Mouse (Mus musculus): ENCODE data around the gene Hltf.
"Not testable (repeated sequence)": the region's sequence is repeated elsewhere in the genome, so short reads cannot be mapped to it uniquely, and the experiment has no call there.

Hltf gene

DNA sequence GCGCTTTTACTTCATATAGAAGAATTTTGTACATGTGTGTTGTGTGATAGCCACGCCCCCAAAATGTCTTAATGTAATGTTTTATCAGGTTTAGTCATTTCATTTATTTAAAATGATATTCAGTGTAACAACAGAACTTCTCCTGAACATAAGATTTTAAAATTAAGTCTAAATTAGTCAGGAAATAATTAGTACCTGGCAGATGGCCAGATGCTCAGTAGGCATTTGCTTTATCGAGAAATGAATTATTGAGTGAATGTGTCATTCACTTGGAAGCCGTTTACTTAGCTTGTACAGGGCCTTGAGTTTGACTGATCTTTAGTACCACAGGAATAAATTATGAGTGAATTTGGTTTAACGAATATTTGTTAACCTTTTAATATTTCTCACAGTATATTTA, 51.3 kb downstream of the Hltf start:
- no peak for DNase-seq

DNA sequence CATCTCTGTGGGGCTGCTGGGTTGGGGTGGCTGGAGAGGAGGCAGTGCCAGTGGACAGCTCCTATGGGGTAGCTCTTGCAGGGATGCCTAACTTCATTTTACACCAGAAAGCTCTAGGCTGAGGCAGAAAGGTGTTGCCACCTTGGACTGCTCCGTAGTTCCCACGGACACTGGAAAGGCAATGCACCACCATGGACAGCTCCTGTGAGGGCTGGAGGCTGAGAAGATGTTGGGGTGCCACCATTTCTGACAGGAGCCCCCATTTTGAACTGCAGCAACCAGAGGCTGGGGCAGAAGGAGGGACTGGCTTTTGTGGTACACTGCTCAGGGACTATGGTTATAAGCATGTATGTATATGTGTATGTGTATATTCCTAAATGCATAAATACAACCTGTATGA, 54.3 kb downstream of the Hltf start:
- no peak for DNase-seq

DNA sequence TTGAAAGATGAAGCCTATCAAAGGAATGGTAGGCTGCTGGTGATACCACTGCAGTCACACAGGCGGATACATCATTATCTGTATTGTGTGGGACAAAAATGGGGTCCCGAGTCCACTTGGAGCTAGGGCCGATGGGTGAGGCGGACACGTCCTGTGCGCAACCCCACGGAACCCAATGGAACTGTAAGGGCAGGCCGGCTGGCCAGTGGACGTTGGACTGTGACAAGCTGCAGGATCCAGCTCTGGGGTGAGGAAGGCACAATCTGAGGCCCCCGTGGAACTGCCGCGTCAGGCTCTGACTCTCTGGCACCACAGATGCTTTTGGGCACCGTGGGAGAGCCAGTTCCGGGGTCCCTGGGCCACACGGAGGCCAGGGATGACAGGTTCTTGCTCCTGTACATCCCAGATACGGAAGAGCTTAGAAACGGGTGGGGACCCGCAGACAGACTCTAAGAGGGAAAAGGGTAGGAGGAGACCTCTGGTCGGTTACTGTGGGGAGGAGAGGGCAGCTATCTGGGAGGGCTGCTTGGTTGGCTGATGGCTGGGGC, 61.5 kb downstream of the Hltf start:
- no peak for DNase-seq

DNA sequence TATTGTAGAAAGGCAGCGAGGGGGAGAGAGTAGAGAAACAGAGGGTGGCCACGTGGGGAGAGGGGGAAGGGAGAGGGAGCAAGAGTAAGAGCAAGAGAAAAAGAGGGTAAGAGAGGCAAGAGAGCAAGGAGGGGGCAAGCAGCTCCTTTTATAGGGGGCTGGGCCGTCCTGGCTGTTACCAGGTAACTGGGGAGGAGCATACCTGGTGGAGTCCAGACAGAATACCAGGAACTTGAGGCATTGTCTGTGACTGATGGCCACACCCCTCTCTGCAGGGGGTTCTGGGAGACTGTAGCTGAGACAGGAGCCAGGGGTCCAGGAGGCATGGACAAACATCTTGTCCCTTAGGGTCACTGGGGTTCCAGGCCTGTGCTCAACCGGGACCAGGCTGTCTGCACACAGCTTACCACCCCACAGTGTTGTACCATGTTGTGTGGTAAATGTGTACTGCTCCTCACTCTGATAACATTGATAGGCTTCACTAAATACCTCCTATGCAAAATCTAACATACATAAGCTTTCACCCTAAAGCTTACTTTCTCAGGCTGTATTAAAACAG, 62.2 kb downstream of the Hltf start:
- no peak for DNase-seq

DNA sequence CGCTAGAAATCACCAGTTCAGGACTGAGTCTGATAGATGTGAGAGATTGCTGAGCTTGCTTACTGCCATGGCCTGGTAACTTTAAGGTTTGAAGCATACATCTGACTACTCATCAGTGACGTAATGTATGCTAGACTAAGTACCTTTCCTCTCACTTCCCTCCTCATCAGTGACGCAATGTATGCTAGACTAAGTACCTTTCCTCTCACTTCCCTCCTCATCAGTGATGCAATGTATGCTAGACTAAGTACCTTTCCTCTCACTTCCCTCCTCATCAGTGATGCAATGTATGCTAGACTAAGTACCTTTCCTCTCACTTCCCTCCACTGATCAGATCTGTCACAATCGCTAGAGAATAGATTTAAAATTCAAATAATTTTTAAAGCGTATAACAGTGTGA, 64.0 kb downstream of the Hltf start:
- DNase-seq = not testable (repeated sequence)

DNA sequence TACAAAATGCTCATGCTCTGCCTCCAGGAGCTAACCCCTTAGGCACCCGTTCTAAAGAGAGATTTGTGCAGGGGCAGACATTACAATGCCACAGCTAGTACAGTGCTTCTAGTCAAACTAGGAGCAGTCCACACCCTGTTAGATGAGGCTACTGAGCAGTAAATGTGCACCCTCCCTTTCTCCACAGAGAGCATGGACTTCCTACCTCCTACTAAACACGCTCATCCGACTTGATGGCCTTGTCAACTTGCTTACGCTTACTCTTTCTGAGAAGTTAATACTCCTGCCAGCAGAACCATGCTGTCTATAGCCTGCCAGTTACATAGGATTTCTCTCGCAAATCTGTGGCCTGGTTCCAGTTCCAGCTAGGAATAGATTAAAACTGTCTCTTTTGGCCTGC, 68.0 kb downstream of the Hltf start:
- no peak for DNase-seq

DNA sequence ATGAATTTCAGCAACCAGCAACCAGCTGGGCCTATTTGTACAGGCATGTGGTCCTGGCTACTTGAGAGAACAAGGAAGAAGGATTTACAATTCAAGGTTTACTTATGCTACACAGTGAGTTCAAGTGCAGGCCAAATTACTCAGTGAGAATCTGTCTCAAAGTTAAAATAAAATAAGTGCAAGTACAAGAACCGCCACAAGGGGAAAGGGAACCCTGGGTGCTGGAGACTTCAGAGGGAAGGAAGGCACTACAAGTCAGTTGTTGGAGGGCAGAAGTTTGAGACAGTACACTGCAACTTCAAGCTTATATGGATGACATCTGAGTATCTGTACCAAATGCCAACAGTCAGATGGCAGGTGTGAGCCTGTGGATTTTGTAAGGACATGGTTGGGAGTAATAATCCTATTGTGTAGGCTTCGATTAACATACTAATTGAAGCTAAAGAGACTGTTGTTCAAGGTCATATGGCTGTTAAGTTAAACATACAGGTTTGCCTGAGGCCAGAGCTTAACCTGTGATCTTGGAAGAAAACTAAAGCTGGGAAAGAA, 69.5 kb downstream of the Hltf start:
- DNase-seq = no peak

DNA sequence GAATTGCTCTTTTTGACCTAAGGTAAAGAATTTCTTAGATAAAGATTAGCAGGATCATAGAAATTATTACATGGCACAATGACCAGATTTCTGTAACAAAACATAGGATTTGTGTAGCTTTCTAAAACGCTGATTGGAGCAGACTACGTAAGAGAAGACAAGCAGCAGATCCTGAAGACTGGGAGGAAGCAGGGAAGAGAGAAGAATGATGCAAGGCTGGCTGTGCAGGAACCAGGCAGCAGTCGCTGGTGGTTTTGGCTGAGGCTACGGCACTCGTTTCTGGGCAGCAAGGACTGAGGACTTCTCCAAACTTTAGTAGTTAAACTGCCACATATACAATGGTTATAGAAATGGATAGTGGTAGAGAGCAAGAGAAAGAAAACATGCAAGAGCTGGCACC, 71.9 kb downstream of the Hltf start:
- no peak for DNase-seq

DNA sequence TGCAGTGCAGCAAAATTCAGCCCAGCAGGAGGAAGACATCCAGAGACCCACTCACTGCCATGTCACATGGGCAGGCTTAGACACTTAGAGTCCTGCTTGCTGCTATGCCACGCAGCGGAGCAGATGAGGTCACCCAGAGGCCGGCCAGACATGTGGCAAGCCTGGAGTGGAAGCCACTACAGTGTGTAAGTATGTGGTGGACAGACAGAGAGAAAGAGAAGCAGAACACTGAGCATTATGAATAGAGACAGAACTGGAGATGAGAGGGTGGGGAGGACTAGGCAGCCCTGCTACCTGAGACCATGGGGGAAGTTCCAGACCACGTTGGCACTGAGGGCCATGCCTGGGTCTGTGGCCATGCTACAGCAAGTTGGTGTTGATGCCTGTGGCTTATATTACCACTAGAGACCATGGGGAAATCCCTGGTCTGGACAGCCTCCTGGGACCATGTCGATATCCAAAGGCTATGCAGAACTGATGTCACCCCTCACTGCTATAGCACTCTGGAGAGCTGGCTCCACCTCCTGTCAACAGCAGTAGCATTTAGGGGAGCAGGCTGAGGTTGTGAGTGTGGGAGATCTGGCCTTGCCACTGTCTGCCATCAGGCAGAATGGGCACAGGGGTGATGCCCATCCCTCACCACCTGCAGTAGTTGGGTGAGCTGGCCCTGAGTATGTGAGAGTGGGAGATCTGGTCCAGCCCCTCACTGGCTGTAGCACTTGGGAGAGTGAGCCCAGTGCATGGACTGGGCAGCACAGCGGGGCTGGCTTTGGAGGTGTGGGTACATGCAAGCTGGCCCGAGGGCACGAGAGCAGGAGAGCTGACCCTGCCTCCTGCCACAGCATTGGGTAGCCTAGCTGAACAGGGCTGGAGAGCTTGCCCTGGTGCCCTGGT, 73.1 kb downstream of the Hltf start:
- DNase-seq = no peak

DNA sequence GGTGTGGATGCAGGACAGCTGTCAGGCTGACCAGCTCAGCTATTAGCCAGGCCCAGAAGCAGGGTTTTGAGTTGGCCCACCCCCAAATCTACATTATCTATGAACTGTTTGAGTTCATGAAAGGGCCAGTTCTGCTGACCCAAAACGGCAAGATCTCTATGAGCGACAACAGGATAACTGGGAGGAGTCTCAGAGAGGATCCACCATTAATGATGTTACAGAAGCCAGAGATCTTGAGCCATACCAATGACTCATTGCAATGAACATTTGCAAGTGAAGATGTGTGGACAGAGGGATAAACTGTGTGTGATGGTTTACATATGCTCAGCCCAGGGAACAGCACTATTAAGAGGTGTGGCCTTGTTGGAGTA, 73.7 kb downstream of the Hltf start:
- DNase-seq = no peak

DNA sequence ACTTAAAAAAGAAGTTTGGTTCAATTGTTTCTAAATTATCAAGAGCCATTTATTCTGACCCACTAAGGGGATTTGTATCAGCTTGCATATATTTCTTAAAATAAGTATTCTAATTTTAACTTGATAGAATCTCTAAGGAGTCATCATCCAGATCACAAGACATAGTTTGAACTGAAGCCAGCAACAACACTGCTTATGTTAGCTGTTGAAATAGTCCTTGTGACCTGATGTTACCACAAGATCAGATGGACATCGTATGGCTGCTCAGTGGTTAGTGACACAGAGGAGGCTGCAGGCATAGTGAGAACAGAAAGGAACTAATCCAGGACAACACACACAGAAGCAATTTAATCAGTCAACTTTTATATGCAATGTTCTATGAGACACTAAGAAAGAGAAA, 75.1 kb downstream of the Hltf start:
- DNase-seq = no peak

DNA sequence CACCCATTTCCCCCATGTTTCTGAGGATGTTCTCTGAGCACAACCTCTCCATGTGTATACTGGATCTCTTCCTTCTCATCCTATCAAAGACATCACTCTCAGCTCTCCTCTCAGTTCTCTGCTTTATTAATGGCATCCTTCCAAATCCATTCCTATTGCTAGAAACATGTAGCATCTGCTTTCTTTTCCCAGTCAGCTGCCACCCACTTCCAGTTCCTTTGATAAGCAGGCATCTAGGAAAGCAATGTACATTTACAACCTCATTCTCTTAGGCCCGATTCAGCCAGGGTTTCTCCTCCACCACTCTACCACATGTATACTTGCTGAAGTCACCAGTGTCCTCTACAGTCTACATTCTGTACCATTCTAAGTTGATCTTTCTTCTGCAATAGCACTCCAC, 76.1 kb downstream of the Hltf start:
- no peak for DNase-seq

DNA sequence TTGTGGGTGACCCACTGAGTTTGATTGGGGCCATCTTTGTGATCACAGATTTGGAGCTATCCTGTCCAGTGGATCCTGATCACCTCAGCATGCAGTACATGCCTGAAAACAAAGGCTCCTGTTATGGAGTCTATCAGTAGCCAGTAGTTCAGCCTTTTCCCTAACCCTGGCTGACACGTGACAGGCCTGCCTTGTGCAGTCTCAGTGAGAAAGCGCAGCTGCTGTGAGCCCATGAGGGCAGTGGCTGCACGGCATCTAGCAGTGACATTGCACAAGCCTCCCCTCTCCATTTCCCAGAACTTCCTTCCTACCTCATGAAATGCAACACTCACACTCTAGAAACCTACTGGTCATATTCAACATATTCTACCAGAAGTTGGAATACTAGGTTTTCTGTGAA, 76.9 kb downstream of the Hltf start:
- no peak for DNase-seq

DNA sequence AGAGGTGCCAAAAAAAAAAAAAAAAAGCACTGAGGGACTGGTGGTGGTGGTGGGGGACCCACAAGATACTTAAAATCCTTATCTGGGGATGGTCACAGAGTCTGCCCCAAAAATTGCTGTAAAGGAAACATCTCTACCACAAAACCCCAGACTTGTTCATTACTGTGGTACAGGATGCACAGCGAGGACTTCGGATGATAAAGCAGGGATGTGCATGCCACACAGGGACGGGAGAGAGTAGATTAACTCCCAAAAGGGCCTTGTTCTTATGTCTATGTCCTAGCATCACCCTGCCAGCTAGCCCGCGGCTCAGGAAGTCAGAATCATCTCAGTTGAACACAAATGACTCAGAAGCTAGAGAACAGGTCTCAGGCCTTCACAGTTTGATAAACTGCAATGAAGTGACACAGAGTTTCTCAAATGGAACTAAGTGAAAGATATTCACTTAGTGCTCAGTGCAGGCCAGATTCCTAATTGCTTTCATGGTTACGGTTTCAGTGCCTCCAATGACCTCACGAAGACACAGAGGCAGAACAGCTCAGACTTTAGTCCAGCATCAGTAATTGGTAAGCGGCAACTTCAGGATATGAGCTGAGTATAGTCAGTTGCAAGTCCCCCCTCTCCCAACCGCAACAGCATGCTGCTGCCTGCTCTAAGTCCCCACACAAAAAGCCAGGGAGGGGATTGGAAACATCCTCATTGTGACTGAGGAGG, 79.4 kb downstream of the Hltf start:
- no peak for DNase-seq

DNA sequence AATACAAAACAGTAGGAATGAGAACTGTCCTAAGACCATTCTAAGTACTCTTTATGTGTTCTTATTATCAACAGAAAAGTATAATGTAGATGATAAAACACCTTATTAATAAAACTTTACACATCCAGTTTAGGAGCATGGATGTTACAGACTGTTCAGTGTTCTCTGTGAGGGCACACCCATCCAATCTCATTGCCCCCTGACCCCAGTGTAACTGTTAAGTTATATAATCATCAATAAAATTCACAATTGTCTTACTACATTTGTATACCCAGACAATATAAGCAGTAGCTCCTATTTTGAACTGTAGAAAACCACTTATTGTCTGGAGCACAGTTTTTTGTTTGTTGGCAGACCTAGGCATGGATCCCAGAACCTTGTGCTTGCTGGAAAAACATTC, 83.6 kb downstream of the Hltf start:
- DNase-seq = no peak

DNA sequence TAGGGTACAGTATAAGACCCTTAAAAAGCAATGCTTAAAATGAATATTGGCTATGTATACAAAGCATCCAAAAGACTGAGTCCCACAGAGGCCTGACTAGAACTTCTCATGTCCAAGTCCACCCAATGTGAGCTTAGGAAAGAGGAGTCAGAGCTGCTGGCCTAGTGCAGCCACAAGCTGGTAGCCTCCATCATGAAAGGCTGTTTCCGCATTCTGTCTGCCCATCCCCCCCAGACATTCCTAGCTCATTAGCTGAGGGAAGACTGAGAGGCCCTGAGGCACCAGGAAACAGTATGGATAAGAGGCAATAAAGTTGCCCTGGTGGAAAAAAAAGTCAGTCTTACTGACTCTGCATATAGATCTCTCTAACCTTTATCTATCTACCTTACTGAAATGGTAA, 84.1 kb downstream of the Hltf start:
- no peak for DNase-seq

DNA sequence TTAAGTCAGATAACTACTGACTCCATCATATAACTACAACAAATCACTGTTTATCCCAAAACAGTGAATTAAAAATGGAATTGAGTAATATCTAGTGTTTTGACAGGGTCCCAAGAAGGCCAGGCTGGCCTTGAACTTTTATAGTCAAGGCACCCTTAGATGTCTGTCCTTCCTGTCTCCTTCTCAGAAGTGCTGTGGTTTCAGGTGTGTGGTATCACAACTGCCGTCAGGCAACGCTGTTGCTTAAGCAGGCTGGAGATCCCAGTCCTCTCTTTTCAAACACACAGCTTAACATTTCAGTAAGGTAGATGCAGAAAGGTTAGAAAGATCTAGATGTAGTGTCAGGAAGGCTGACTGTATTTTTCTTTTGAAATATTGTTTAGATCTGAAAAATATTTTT, 84.5 kb downstream of the Hltf start:
- DNase-seq = no peak

DNA sequence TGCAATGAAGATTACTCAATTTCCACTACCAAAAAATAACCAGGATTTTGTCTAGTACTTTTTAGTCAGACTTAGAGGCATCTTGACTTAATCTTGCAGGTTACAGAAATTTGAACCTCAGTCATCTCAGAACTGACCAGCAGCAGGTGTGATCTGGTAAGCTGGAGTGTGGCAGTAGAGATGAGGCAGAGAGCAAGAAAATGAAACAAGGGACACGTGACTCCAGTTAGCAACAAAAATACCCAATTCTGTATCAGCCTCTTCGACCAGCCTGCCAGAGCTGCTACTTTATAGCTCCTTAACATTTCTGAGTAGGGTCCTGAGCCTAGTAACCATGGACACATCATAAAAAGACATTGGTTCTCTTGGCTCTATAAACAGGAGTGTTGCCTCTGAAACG, 85.0 kb downstream of the Hltf start:
- DNase-seq = no peak

DNA sequence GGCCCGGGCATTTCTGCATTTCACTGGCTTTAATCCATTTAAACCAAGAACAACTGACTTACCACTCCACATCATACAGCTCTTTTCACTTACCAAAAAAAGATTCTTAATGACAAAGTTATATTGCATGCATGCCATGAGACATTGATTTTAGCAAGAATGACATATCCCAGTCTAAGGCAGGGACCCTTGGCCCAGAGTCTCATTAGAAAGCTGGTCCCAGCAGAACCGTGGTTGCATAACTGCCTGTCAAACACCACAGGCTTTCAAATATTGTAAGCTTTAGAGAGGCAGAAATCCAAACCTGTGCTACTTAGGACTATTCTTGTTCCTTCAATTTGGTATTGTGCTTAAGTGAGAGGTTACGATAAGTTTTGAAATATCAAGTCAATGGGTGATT, 86.1 kb downstream of the Hltf start:
- DNase-seq = no peak

DNA sequence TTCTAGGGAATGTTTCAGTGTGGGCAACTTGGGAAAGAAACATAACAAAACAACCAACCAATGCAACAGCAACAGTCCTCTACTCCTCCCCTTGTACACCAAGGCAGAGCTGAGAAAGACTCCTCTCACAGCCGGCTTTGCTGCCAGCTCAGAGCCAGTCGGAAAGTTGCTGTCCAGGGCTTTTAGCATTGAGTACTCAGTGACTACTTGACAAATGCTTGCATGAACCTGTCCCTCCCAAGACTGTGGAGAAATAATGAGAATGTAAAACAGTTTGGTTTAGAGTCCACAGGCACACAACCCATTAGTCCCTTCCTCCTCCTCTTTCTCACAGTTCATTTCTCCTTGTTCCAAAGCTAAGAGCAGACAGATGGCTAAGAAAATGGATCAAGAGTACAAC, 86.8 kb downstream of the Hltf start:
- no peak for DNase-seq

DNA sequence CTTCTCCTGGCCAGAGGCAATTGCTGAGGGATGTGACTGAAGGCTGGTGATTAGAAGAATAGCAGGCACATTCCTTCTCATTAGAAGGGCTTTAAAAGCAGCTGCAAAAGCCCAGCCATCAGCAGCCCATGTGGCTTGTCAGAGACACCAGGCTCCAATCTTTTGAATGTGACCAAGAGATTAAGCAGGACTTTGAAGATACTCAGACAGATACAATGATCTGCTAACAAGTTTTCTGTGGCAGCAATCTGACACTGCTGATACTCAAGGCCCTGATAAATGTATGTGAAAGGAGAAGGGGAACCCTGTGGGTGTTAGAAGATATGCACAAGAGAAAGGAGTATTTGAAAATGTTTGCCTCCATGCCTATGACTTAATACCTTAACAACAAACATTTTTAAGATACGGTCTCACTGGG, 88.1 kb downstream of the Hltf start:
- no peak for DNase-seq

DNA sequence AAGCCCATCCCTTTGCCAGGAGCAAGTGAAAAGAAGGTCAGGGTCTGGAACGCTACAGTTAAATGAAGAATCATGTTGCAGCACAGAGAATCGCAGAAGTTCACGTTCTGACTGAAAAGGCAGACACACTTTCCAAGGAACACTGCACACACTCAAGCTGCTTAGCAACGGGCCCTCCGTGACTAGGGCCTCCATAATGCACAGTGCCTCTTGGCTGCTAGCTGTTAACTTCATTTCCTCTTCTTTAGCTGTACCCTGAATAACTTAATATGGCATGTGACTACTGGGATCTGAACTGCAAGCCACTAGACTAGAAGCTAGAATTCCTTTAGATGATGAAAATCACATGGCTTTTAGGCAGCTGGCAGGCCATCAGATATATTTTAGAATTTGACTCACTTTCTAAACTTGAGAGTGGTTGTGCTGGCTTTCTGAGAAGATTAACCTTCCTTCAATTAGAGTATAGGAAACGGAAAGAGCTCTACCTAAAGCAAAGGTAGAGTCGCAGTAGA, 89.3 kb downstream of the Hltf start:
- no peak for DNase-seq

DNA sequence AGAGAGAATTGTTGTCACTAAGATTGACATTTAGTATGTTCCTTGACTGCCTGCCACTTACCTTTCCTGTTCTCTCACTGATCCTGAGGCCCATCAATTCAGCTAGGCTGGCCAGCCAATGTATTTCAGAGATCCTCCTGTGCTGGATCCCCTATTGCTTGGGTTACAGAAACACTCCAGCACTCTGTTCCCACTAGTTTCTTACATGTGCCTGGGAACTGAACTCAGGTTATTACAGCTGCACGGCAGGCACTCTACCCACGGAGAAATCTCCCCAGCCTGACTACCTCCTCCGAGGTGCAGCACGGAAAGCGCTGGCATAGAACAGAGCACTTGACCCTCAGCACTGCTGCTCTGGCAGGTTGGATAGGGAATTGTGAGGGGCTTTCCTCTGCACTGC, 90.0 kb downstream of the Hltf start:
- DNase-seq = no peak

DNA sequence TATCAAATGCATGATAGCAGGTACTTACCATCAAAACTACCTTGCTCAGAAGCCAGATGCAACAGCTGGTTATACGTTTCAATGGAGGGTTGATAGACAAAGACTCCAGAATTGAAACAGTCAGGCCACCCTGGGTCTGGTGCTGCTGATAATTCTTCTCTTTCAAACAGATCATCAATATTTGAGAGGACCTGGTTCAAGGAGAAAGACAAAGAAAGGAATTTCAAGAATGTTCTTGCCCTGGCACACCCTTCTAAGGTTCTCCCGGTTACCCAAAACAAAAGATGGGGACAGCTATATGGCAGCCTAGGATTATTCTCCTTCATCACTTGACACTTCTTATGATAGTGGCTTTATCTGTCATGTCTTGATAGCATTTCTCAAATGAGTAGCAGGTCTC, 92.9 kb downstream of the Hltf start:
- no peak for DNase-seq
